Mouse (Mus musculus) MEL (cell line): ENCODE measurements at regions not wholly inside any gene's neighbourhood (a gene's known extent, or its start where the extent isn't known, plus 50 kb on each side); places are given as distances from the start of the nearest gene placed in this dataset.

Source experiments
- CHD2 ChIP-seq: IDR thresholded peaks from 2 replicates; pipeline ENCODE4 v1.6.1; 2011; ENCODE audit warnings: low read length, improper control_type of control experiment
- CTCF ChIP-seq, 3 experiments: IDR thresholded peaks in 2 of 3; conservative IDR thresholded peaks in 1 of 3; 2 replicates each; pipeline ENCODE4 v1.5.1; 2011 to 2012; ENCODE audit warnings: low read length in 3 of 3, low read depth in 2 of 3, mild to moderate bottlenecking in 2 of 3, improper control_type of control experiment in 1 of 3, inconsistent platforms in 1 of 3, mixed read lengths in 1 of 3, moderate library complexity in 1 of 3; ENCODE audit not compliant: control insufficient read depth in 1 of 3, insufficient read depth in 1 of 3, poor library complexity in 1 of 3, severe bottlenecking in 1 of 3
- ELF1 ChIP-seq: IDR thresholded peaks from 2 replicates; pipeline ENCODE4 v1.6.1; 2014; ENCODE audit warnings: low read depth, mild to moderate bottlenecking, inconsistent platforms, low read length, improper control_type of control experiment, moderate library complexity
- KAT2A ChIP-seq: conservative IDR thresholded peaks from 2 replicates; pipeline ENCODE4 v1.6.1; 2012; ENCODE audit warnings: low read depth, low read length, improper control_type of control experiment, inconsistent platforms
- MAFK ChIP-seq: IDR thresholded peaks from 2 replicates; pipeline ENCODE4 v1.6.1; 2011; ENCODE audit warnings: low read depth, mild to moderate bottlenecking, low read length, improper control_type of control experiment, borderline replicate concordance
- NELFE ChIP-seq: IDR thresholded peaks from 2 replicates; pipeline ENCODE4 v1.6.1; 2011; ENCODE audit warnings: low read depth, low read length, improper control_type of control experiment
- POLR2A ChIP-seq, 2 experiments: IDR thresholded peaks; 2 replicates each; pipeline ENCODE4 v1.6.1; 2011 to 2012; ENCODE audit warnings: low read length in 2 of 2, mild to moderate bottlenecking in 2 of 2, control low read depth in 1 of 2, improper control_type of control experiment in 1 of 2, low read depth in 1 of 2, moderate library complexity in 1 of 2; ENCODE audit not compliant: control insufficient read depth in 1 of 2, insufficient read depth in 1 of 2, poor library complexity in 1 of 2
- SIN3A ChIP-seq: IDR thresholded peaks from 2 replicates; pipeline ENCODE4 v1.6.1; 2012; ENCODE audit warnings: low read length, improper control_type of control experiment, inconsistent platforms
- ZMIZ1 ChIP-seq: IDR thresholded peaks from 2 replicates; pipeline ENCODE4 v1.6.1; 2012; ENCODE audit warnings: low read depth, mild to moderate bottlenecking, inconsistent platforms, low read length, improper control_type of control experiment, moderate library complexity

DNA sequence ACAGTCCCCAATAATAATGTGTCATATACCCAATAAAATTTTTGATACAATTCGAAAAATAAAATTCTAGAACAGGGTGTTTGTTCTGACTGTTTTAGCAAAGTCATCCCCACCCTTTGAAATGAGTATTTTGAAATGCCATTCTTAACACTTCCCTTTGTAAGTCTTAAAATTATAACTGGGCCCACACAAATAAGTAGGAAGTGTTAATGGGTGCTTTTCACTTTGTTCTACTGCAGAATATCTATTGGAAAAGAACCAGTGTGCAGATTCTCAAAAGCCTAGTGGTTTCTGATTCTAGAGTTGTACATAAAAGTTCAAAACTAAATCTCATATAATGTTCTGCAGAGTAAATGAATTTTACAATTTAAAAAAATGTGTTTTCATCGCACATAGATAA lies 1198.9 kb upstream of the B3galt2 start:
- TF ChIP-seq CTCF (IDR thresholded peaks at IDR 0.05 in 2 of 3, conservative IDR thresholded peaks at IDR 0.05 in 1 of 3; ENCODE audit: control insufficient read depth in 1 of 3, insufficient read depth in 1 of 3, low read depth in 2 of 3, low read length in 3 of 3, poor library complexity in 1 of 3, severe bottlenecking in 1 of 3) (no peak), MAFK (no peak), POLR2A (IDR thresholded peaks at IDR 0.05; ENCODE audit: control insufficient read depth in 1 of 2, insufficient read depth in 1 of 2, low read depth in 1 of 2, low read length in 2 of 2, poor library complexity in 1 of 2) (no peak), NELFE (no peak), KAT2A (no peak), SIN3A (no peak), CHD2 (no peak), ELF1 (no peak), ZMIZ1 (no peak)
